ENCODE assay signal across 14 mouse cellular contexts in the genomic region with DNA sequence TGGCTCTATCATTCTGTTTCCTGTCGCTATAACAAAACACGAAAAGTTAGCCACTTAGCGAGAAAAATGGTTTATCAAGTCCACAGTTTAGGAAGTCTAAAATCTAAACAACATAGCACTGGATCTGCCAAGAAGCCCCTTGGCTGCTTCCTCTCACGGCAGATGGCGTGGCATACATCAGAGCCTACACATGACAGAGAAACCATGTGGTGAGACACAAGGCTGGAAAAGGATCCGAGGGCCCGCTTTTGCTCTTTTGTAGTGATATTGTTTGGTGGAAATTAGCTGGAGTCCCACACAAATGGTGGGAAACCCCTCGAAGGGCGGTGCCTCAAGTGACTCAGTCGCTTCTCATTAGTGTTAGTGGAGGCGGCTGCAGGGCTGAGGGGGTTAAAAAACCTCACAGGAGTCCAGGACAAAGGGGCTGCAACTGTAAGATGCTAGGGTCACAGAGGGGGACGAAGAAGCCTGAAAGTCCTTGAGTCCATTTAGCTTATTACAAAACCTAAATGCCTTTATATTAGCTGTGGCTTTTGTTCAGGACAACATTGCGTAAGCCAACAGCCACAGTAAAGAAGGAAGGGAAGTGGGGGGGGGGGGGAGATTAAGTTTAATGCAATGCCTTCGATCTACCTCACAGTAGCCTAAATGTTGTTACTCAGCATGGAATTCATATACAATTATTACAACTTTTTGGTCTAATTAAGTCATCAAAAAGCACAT. TPM values are rescaled to one million over a fixed set of nuclear protein-coding genes. Genes with fewer than 3 reads are reported as not detected.
A peak's percentile ranks its signal among the peaks of the same experiment; 100 is the strongest.
DNase-seq lines count a peak whose midpoint lies in the region; ATAC-seq and TF ChIP-seq lines count a peak whose summit lies in the region.
"Had no signal": no experiment of that assay in that cellular context is flagged by ENCODE, and none has a peak within 500 bp of the region (broad histone marks: within the 10 kb centered on the region; RNA-seq: fewer than 3 reads in every experiment).

No protein-coding gene starts in this region.

- TF ChIP-seq CTCF in stomach, postnatal 0 days (IDR thresholded peaks at IDR 0.05; ENCODE audit: low read depth): no peak

- peaks cover 57% of the 10 kb centered on the region for H3K27me3 ChIP-seq in liver, embryonic 12.5 days (replicated peaks)
- H3K27me3 ChIP-seq in stomach, embryonic 16.5 days (ENCODE audit: control insufficient read depth, insufficient read depth, low read length): no peaks in the 10 kb centered on the region
- H3K27me3 ChIP-seq in stomach, postnatal 0 days (ENCODE audit: control insufficient read depth, insufficient read depth, low read length): no peaks in the 10 kb centered on the region

- no peak overlapping the region for H3K9ac ChIP-seq in liver, embryonic 12.5 days
- H3K9ac ChIP-seq in stomach, embryonic 16.5 days (ENCODE audit: low read length): no peak overlapping the region
- no peak overlapping the region for H3K9ac ChIP-seq in stomach, postnatal 0 days (ENCODE audit: low read length)
- H3K9ac ChIP-seq: embryonic facial prominence, embryonic 12.5 days; liver, embryonic 13.5 days; neural tube, embryonic 12.5 days had no signal

- peak overlapping the region; percentile 51; the same call in 1 of the 2 replicates for H3K4me2 ChIP-seq in liver, embryonic 12.5 days
- H3K4me2 ChIP-seq in stomach, embryonic 16.5 days (ENCODE audit: low read depth, low read length): 0 out of 2 replicates have a peak overlapping the region, but pooled peaks have one; percentile 50
- no peak overlapping the region for H3K4me2 ChIP-seq in stomach, postnatal 0 days (replicated peaks; ENCODE audit: low read depth)

- H3K4me3 ChIP-seq in liver, embryonic 12.5 days: no peak overlapping the region
- no peak overlapping the region for H3K4me3 ChIP-seq in stomach, embryonic 16.5 days (replicated peaks; ENCODE audit: low read length)
- no peak overlapping the region for H3K4me3 ChIP-seq in stomach, postnatal 0 days (ENCODE audit: low read depth, low read length)
- H3K4me3 ChIP-seq: embryonic facial prominence, embryonic 12.5 days; heart, adult 2 months; liver, embryonic 13.5 days; neural tube, embryonic 12.5 days had no signal

- no peak for TF ChIP-seq EP300 in stomach, postnatal 0 days (optimal IDR thresholded peaks at IDR 0.05)

- WGBS in liver, embryonic 12.5 days (ENCODE audit: insufficient replicate concordance): 48% methylated on average over 14 of the region's 14 CpGs
- WGBS in stomach, embryonic 16.5 days: 54% methylated on average over 14 of the region's 14 CpGs
- WGBS in stomach, postnatal 0 days: 53% methylated on average over 14 of the region's 14 CpGs

- H3K27ac ChIP-seq in liver, embryonic 12.5 days: no peak overlapping the region
- 0 out of 2 replicates have a peak overlapping the region, but pooled peaks have one; percentile 15 for H3K27ac ChIP-seq in stomach, embryonic 16.5 days (ENCODE audit: low read length)
- no peak overlapping the region for H3K27ac ChIP-seq in stomach, postnatal 0 days (replicated peaks)
- H3K27ac ChIP-seq: embryonic facial prominence, embryonic 12.5 days; heart, adult 2 months; liver, embryonic 13.5 days; neural tube, embryonic 12.5 days had no signal

- DNase-seq in liver: no peak
- DNase-seq in stomach, postnatal 0 days (ENCODE audit: low spot score): no peak
- DNase-seq in urinary bladder, adult 2 months (ENCODE audit: low spot score): no peak
- DNase-seq: adrenal gland, postnatal 36 days; cerebellum, adult 8-10 months; heart, adult 2 months; kidney, adult 2 months; liver, embryonic 13.5 days had no signal

- no peaks in the 10 kb centered on the region for H3K36me3 ChIP-seq in liver, embryonic 12.5 days
- H3K36me3 ChIP-seq in stomach, embryonic 16.5 days (ENCODE audit: control insufficient read depth, insufficient read depth, low read length): no peaks in the 10 kb centered on the region
- no peaks in the 10 kb centered on the region for H3K36me3 ChIP-seq in stomach, postnatal 0 days (ENCODE audit: control insufficient read depth, insufficient read depth, low read length)
- H3K36me3 ChIP-seq: embryonic facial prominence, embryonic 12.5 days; liver, embryonic 13.5 days; neural tube, embryonic 12.5 days had no signal

- H3K9me3 ChIP-seq in liver, embryonic 12.5 days (replicated peaks): no peaks in the 10 kb centered on the region
- no peaks in the 10 kb centered on the region for H3K9me3 ChIP-seq in stomach, embryonic 16.5 days (replicated peaks; ENCODE audit: control insufficient read depth, low read length)
- H3K9me3 ChIP-seq in stomach, postnatal 0 days (ENCODE audit: control insufficient read depth, low read length): no peaks in the 10 kb centered on the region
- H3K9me3 ChIP-seq: embryonic facial prominence, embryonic 12.5 days; liver, embryonic 13.5 days; neural tube, embryonic 12.5 days had no signal

- peaks cover 25% of the 10 kb centered on the region for H3K4me1 ChIP-seq in liver, embryonic 12.5 days
- peaks cover 15% of the 10 kb centered on the region for H3K4me1 ChIP-seq in stomach, embryonic 16.5 days (ENCODE audit: control insufficient read depth, insufficient read depth, low read length)
- no peaks in the 10 kb centered on the region for H3K4me1 ChIP-seq in stomach, postnatal 0 days (replicated peaks; ENCODE audit: control insufficient read depth, insufficient read depth)

- no peak for ATAC-seq in liver, embryonic 12.5 days
- no peak for ATAC-seq in stomach, embryonic 16.5 days (ENCODE audit: insufficient read depth, low FRiP score)
- no peak for ATAC-seq in stomach, postnatal 0 days (ENCODE audit: low FRiP score, low TSS enrichment)
- ATAC-seq in granulocyte monocyte progenitor cell, adult 5-6 weeks (replicated peaks; ENCODE audit: poor library complexity, severe bottlenecking): peak; percentile 34
- no peak for ATAC-seq in frontal cortex, adult (ENCODE audit: low TSS enrichment)

RNA-seq across cellular contexts. Expression of gene Fam43a, which starts 3.5 kb away (rescaled TPM):
- polyA plus RNA-seq in liver, embryonic 12.5 days (2016; fragmentation: Nextera tagmentation; extraction: Ambion mirVana): 8.8 and 9.2 TPM in 2 replicates
- 15.5 and 16.7 TPM in 2 replicates for polyA plus RNA-seq in stomach, embryonic 16.5 days (2015; fragmentation: Nextera tagmentation; extraction: Ambion mirVana)
- polyA plus RNA-seq in stomach, postnatal 0 days (2015; fragmentation: Nextera tagmentation; extraction: Ambion mirVana): 13.4 and 14.2 TPM in 2 replicates
- total RNA-seq in granulocyte monocyte progenitor cell, adult 5-6 weeks (2014; fragmentation: Nextera tagmentation): 7.5 and 9.6 TPM in 2 replicates
- total RNA-seq in granulocyte monocyte progenitor cell, adult 5-6 weeks (2017): 7.2 and 11.9 TPM in 2 replicates
- polyA plus RNA-seq in urinary bladder, adult 2 months (2012; rRNA removed): 9.3 and 9.7 TPM in 2 replicates

RNA-seq across cellular contexts. Expression of gene Lsg1, which starts 8.6 kb away (rescaled TPM):
- 49.2 and 50.9 TPM in 2 replicates for polyA plus RNA-seq in liver, embryonic 12.5 days (2016; fragmentation: Nextera tagmentation; extraction: Ambion mirVana)
- 50.3 and 51.6 TPM in 2 replicates for polyA plus RNA-seq in stomach, embryonic 16.5 days (2015; fragmentation: Nextera tagmentation; extraction: Ambion mirVana)
- polyA plus RNA-seq in stomach, postnatal 0 days (2015; fragmentation: Nextera tagmentation; extraction: Ambion mirVana): 33.4 and 33.5 TPM in 2 replicates
- 48.8 and 48.9 TPM in 2 replicates for total RNA-seq in granulocyte monocyte progenitor cell, adult 5-6 weeks (2014; fragmentation: Nextera tagmentation)
- total RNA-seq in granulocyte monocyte progenitor cell, adult 5-6 weeks (2017): 59.3 and 74.0 TPM in 2 replicates
- polyA plus RNA-seq in urinary bladder, adult 2 months (2012; rRNA removed): 22.0 and 22.5 TPM in 2 replicates

RNA-seq across cellular contexts. Expression of gene Tmem44, which starts 45.4 kb away (rescaled TPM):
- polyA plus RNA-seq in liver, embryonic 12.5 days (2016; fragmentation: Nextera tagmentation; extraction: Ambion mirVana): 1.5 and 1.7 TPM in 2 replicates
- polyA plus RNA-seq in stomach, embryonic 16.5 days (2015; fragmentation: Nextera tagmentation; extraction: Ambion mirVana): 8.4 and 11.0 TPM in 2 replicates
- 3.5 and 4.3 TPM in 2 replicates for polyA plus RNA-seq in stomach, postnatal 0 days (2015; fragmentation: Nextera tagmentation; extraction: Ambion mirVana)
- 1.4 TPM in 1 of 2 replicates, not detected in the other for total RNA-seq in granulocyte monocyte progenitor cell, adult 5-6 weeks (2014; fragmentation: Nextera tagmentation)
- total RNA-seq in granulocyte monocyte progenitor cell, adult 5-6 weeks (2017): 0.21 and 0.30 TPM in 2 replicates
- 6.2 and 6.3 TPM in 2 replicates for polyA plus RNA-seq in urinary bladder, adult 2 months (2012; rRNA removed)
